Mouse (Mus musculus): ENCODE measurements around the gene Antxr1.
A peak's percentile ranks its signal among the peaks of the same experiment; 100 is the strongest.

The Antxr1 gene

DNA sequence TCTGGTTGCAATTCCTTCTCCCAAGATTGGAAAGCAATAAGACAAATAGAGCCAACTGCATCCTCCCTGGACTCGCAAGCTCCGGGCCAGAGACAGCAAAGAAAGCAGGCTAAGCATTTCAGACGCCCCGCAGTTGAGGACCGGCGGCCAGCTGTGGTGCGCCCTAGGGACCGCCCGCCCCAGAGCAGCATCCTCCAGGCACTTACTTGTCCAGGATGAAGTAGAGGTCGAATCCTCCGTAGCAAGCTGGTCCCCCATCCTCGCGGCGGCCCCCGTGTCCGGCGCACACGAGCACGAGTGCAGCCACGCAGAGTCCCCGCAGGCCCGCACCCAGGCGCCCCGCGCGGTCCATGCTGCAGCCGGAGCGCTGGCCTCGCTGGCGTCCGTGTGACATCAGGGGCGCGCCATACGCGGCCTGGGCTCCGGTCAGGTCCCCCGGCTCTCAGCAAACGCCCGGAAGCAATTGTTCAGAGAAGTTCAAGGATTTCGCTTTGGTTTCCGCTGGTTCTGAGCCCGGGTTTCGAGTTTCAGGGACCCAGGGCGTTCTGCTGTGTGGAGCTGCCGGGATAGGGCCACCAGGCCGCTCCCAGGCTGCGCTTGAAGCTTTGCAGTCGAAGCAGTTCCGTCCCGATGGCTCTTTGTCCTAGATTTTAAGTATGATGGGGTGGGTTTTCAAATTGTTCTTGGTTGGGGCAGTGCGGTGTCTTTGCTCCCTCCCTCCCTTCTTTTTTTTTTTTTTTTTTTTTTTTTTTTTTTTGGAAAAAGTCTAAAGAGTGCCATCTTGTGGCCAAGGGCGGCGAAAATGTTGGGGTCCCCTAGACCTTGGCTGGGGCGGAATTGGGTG is at the start of gene Antxr1:
TSS of gene Antxr1 (minus strand) at position 731 of the 844 bp plus-strand sequence.
- peak in 1 of 2 experiments; percentile 57 for DNase-seq (ENCODE audit: low spot score in 2 of 2)

DNA sequence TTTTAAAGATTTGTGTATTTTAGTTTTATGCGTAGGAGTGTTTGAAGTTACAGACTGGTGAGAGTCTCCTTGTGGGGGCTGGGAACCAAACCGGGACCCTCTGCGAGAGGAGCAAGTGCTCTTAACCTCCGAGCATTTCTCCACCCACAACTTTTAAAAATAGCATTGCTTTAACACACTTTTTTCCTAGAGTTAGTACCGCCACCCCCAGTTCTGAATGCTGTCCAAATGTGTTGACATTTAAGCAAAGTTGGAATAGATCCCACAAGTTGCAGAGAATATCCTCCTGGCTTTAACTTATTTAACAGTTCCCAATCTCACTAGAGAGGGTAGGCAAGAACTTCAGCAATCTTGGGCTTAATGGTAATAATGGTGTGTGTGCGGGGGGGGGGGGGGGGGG is 49.1 kb upstream of the Antxr1 start:
- no peak for DNase-seq (ENCODE audit: low spot score in 2 of 2)

DNA sequence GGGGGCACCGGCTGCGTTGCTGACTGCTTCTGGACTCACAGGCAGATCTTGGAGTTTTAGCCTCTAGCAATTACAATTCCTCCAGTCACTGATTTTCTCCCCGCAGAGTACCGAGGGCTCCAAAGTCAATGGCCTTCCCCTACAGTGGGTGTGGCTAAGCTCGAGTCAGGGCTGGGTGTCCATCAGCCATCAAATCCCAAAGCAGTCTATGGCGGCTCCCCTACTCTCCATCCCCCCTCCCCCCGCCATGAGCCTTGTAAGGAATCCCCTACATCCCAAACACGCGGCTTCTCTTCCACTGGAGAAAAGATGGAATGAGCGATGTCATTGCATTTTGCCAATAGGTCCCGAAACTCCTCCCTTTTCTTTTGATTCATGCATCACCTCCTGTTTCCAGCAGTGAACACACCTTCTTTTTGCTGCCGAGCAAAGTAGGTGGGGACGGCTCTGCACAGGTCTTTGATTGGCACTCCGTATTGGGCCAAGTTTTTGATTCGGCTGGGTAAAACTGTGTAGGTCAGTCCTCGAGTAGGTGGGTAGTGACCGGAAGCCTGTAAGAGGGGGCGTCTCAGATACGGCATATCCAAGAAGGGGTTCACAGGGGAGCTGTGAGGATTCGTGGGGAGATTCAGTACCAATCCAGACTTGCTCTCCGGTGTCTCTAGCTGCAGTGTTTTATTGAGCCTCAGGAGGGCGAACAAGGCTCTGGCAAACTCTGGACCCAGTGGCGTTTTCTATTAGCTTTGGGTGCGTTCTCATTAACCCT is 48.5 kb upstream of the Antxr1 start:
- peak in 1 of 2 experiments; percentile 27 for DNase-seq (ENCODE audit: low spot score in 2 of 2)

DNA sequence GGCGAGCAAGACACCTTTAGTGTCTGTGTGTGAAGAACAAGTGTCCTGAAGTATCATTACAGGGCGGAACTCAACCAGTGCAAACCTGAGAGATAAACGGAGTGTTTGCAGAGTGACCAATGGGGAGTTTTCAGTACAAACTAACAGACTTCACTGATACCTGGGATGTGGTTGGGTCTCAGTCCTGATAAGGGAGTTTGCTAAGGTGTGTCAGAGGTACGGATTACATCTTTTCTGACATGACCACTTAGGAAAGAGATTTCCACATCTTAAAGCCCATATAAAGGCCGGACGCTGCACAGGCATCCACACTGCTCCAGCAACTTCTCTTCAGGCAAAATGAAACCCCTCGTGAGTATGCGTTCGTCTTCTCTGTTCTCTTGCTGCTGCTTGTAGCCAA is 37.4 kb upstream of the Antxr1 start, which contains the start of gene Gkn2:
TSS of gene Gkn2 (plus strand) at position 301 of the 400 bp plus-strand sequence.
- no peak for DNase-seq (ENCODE audit: low spot score in 2 of 2)

- no peak for DNase-seq (ENCODE audit: low spot score in 2 of 2)
These were observed 33.6 kb upstream of the Antxr1 start for GRCm38 (mm10) chr6:87369223-87369622.

- no peak for DNase-seq (ENCODE audit: low spot score in 2 of 2)
These were observed 18.8 kb upstream of the Antxr1 start for GRCm38 (mm10) chr6:87354441-87354840.

- no peak for DNase-seq (ENCODE audit: low spot score in 2 of 2)
These were observed 15.2 kb upstream of the Antxr1 start, which contains the start of gene Gkn1 for GRCm38 (mm10) chr6:87350829-87351228. Gene Gkn1 (minus strand): TSS chr6:87350942.

DNA sequence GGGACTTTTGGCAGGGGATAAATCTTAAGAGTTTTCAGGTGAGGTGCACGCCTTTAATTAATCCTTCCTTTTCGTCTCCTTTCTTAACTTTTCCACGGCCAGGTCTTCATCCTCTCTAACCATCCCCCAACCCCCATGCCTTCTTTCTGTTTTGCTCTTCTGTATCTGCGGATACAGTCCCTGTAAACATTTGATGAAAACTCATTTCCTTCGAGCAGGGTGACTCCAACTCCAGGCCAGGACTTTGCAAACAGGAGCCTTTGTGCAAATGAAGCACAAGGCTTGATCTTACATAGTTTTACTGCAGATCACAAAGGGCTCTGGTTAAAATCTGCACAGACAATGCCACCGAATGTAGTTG is 294 bp upstream of the Antxr1 start:
- no peak for DNase-seq (ENCODE audit: low spot score in 2 of 2)

- DNase-seq (ENCODE audit: low spot score in 2 of 2): peak in 1 of 2 experiments; percentile 29
These were observed 1.1 kb downstream of the Antxr1 start for GRCm38 (mm10) chr6:87334361-87335090.

DNA sequence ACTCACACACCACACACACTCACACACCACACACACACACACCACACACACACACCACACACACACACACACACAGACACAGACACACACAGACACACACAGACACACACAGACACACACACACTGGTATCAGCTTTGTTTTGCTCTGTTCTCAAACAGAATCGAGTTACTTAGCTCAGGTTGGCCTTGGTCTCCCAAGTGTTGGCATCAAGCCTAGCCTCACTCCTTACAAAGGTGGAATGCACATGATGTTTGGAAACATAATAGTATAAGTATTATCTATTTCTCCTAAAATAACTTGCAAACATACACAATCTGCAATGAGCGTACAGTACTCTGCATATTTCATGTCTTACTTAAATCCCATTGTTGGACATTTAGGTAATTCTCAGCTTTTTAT is 3.2 kb downstream of the Antxr1 start:
- DNase-seq (ENCODE audit: low spot score in 2 of 2): no peak

DNA sequence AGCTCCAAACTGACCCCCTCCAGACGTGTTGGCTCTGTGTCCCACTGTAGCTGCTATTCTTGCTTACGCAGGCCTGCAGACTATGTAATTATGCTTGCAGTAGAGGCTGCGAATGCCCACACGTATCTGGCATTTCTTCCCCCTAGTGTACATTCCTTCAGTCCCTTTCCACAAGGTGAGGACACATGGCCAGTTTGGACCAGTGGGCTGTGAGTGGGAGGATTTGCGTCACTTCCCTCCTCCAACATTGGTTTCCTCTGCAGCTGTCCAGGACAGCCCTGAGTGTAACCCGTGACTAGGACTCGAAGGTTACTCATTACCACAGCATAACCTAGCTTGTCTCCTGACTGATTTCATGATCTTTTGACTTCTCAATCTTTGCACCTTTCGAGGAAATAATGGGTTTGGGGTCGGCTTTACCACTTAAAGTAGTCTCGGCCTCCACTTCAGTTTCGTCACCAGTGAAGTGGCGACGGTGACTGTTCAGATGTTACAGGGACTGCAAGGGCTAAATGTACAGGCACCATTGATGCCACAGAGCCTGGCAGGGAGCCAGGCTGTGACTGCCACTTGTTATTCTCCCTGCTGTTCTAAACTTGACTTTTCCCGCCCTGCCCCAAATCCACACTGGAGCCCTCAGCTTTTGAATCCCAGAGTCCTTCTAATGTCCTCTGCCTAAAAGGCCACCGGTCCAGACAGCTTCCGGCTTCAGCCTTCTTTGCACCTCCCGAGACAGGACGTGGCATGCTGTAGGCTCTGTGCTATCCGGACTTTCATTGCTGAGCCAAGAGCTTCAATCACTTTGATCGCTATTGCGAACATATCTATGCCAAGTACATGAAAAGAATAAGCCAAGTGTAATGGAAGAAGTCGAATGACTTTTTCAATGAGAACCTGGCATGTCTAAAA is 7.1 kb downstream of the Antxr1 start:
- DNase-seq (ENCODE audit: low spot score in 2 of 2): no peak

DNA sequence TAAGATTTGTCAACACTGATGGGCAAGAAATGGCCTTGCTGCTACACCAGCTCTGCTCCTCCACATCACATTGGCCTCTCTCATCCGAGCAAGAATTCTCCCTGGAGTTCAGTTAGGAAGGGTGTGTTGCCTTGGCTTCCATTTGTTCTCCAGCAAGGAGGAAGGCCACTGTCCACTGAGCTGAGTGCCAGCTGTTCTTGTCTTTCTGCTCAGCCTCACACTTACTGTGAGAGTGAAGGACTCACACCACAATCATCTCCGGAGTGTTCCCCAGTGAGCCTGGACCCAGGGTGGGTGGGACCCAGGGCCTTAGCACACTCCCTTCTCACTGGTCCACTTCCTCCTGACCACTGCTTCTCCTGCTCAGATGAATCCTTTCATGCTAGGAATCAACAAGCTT is 8.7 kb downstream of the Antxr1 start:
- DNase-seq (ENCODE audit: low spot score in 2 of 2): no peak

DNA sequence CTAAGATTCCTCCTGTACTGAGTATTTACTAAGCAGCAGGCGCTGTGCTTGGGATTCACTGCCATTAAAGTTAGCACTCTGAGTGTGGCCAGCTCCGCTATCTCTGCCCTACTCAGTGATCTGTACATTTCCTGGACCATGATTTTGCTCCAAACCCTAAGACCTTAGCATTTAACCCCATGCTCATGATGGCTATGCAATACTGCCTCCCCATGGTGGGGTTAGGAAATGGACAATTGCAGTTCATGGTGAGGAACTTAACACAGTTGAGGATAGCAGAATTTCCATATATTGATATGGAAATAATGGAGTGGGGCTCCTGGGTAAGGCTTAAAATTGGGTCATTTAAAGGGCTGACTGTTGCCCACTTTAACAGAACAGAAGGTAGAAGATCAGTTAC is 12.2 kb downstream of the Antxr1 start:
- DNase-seq (ENCODE audit: low spot score in 2 of 2): peak in 1 of 2 experiments; percentile 36

- no peak for DNase-seq (ENCODE audit: low spot score in 2 of 2)
These were observed 17.0 kb downstream of the Antxr1 start for GRCm38 (mm10) chr6:87318651-87319050.

DNA sequence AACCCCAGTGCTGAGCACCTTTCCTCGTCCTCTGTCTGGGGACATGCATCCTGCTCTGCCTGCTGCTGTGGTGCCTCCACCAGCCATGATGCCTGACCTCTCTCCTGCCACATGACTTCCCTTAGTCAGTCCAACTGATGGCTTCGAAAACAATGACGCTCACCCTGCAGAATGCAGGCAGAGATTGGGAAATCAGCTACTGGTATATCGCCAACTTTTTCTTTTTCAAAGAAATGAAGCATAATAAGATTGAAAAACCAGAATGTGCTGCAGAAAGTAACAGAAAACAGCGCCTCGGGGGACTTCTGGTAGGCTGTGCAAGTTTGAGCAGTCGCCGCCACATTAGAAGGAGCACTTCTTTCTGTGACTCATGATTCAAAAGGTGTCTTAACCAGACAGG is 18.7 kb downstream of the Antxr1 start:
- DNase-seq (ENCODE audit: low spot score in 2 of 2): no peak

GRCm38 (mm10) chr6:87312761-87313160 is 22.9 kb downstream of the Antxr1 start:
- DNase-seq (ENCODE audit: low spot score in 2 of 2): no peak

DNA sequence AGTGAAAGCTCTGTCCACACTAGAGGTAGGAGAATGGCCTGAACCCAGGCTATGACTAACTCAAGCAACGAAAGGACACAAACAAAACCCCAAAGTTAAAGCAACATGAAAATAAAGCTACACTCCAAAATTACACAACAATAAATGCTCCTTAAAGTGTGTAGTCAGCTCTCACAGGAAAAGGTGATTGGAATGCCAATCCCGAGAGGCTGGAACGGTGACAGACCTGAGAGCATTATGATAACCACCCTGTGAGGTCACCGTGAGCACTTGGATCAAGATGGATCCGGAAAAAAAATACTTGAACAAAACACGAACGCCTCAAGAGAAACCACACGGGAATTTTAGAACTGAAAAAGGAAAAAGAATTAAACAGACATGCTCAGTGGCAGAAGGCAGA is 31.1 kb downstream of the Antxr1 start:
- no peak for DNase-seq (ENCODE audit: low spot score in 2 of 2)

- DNase-seq (ENCODE audit: low spot score in 2 of 2): no peak
These were observed 32.9 kb downstream of the Antxr1 start for GRCm38 (mm10) chr6:87302746-87303145.

DNA sequence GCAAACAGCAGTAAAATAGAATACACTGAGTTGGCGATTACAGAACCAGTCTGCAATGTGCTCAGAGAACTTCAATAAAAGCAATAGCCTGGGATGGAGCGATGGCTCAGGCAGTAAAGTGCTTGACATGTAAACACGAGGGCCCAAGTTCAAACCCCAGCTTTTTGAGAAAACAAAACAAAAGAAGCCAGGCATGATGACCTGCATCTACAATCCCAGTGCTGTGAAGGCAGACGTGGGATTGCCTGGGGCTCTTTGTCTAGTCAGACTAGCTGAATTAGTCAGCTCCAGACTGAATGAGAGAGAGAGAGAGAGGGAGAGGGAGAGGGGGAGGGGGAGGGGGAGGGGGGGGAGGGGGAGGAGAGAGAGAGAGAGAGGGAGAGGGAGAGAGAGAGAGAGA is 33.6 kb downstream of the Antxr1 start:
- no peak for DNase-seq (ENCODE audit: low spot score in 2 of 2)

- DNase-seq (ENCODE audit: low spot score in 2 of 2): no peak
These were observed 40.7 kb downstream of the Antxr1 start for GRCm38 (mm10) chr6:87294904-87295303.
